Mouse (Mus musculus) ovary, postnatal 36 days (tissue): ENCODE results near the gene Nmb.
A peak's percentile ranks its signal among the peaks of the same experiment; 100 is the strongest.

Experiments
- DNase-seq: peaks from one replicate; pipeline ENCODE4 v3.0.0; 2022; ENCODE audit warnings: low spot score, mixed read lengths

The Nmb gene

GRCm38 (mm10) chr7:80897721-80898120 is 7.2 kb downstream of the Nmb start:
- no peak for DNase-seq

- DNase-seq = no peak
Measured at GRCm38 (mm10) chr7:80897134-80897533, 7.7 kb downstream of the Nmb start.

DNA sequence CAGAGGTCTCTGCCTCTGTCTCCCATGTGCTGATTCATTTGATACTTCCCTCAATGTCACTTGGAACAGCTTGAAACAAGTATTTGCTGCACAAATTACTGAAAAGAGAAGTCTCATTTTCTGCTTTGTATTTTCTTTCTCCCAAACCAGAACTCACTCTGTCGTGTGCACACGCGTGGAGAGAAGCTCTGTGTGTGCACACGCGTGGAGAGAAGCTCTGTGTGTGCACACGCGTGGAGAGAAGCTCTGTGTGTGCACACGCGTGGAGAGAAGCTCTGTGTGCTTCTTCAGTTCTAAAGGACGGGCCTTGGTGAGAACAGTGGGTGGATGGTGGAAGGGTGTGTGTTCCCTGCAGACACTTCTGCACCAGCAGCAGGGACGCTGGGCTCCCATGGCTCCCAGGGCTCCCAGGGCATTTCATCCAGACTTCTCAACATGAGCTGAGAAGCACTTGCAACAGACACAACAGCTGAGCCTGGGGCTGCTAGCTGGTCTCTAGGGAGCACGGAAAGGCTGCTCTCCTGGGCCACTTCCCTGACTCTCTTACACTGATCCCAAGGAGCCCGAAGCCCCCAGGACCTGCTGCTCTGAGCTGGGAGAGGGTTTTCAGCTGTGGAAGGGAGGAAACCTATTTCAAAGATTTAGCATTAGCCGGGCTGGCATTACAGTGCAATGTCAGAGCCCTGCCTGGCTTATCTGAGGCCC is 9.9 kb downstream of the Nmb start:
- no peak for DNase-seq

- DNase-seq = no peak
Measured at GRCm38 (mm10) chr7:80894196-80894595, 10.7 kb downstream of the Nmb start.

DNA sequence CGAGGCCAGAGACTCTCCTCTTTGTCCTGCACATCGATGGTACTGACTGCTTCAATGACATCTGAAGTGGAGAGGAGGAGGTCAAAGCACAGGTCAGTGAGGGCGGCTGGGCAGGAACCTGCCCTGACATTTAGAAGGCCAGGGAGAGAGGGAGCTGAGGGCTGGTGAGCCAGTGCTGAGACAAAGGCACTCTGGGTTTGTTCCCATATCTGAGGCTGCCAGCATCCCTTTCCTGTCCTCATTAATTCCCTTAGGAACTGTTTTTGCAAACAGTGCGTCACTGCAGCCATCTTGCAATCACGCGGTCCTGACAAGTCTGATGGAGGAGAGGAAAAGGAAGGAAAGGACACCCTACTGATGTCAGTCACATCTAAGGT is 11.1 kb downstream of the Nmb start:
- DNase-seq = no peak

GRCm38 (mm10) chr7:80893086-80893752 is 11.7 kb downstream of the Nmb start:
- DNase-seq = no peak

- DNase-seq = no peak
Measured at GRCm38 (mm10) chr7:80889841-80890241, 15.0 kb downstream of the Nmb start.

DNA sequence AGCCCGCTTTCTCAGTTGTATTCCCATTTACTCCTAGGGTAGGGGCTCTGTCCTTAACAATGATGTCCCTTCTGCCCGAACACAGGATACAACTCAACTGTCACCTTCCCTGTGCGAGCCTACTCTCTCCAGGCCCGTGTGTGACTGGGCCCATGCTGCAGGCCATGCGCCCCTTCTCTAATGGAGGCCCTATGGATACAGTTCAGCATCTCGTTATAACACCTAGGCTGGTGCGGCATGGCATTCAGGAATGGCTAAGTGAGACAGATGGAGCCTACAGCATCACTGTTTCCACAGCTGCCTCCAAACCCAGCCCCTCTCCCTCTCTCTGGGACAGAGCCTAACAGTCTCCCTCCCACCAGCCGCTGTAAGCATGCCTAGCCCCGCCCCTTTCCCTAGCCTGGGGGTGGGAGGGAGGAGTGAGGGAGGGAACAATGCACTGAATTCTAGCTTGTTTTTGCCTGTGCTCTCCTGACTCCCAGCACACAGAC is 15.8 kb downstream of the Nmb start:
- DNase-seq = peak; percentile 52

- no peak for DNase-seq
Measured at GRCm38 (mm10) chr7:80888595-80888994, 16.3 kb downstream of the Nmb start.

- no peak for DNase-seq
Measured at GRCm38 (mm10) chr7:80885666-80886065, 19.2 kb downstream of the Nmb start.

- DNase-seq = peak; percentile 44
Measured at GRCm38 (mm10) chr7:80882830-80883505, 21.9 kb downstream of the Nmb start.

DNA sequence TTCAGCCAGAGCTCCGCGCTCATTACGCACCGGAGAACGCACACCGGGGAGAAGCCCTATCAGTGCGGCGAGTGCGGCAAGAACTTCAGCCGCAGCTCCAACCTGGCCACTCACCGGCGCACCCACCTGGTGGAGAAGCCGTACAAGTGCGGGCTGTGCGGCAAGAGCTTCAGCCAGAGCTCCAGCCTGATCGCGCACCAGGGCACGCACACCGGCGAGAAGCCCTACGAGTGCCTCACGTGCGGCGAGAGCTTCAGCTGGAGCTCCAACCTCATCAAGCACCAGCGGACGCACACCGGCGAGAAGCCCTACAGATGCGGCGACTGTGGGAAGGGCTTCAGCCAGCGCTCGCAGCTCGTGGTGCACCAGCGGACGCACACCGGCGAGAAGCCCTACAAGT is 29.1 kb downstream of the Nmb start:
- DNase-seq = no peak

DNA sequence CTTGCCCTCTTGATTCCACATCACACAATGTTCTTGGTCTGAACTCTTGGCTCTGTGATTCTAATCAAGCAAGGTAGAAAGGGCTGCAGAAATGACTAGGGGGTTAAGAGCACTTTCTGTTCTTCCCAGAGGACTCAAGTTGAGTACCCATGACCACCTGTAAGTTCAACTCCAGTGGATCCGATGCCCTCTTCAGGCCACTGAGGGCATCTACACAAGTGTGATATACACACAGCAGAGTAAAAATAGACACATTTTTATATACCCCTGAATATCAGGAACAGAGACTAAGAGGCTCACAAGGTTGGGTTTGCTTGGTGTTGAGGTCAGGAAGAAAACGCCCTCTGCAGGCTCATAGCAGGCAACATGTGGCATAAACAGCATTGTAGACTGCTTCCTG is 31.2 kb downstream of the Nmb start:
- no peak for DNase-seq

DNA sequence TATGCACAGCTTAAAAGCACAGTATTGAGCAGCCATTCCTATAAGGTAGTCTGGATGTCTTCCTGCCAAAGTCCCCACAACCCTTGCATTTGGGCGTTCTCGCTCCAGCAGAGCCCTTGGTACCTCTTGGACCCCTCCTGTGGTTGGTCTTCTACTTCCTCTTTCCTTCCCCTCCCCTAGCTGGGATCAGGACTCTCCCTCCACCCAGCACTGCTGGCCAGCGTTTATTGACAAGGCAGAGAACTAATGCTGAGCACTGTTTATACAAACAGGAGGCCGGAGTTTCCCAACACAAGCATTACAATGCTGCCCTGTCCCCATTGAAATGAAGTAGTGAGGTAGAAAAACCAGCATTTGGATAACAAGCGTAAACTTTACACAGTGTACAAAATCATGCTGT is 31.8 kb downstream of the Nmb start:
- DNase-seq = no peak

- no peak for DNase-seq
Measured at GRCm38 (mm10) chr7:80868686-80869085, 36.2 kb downstream of the Nmb start.

DNA sequence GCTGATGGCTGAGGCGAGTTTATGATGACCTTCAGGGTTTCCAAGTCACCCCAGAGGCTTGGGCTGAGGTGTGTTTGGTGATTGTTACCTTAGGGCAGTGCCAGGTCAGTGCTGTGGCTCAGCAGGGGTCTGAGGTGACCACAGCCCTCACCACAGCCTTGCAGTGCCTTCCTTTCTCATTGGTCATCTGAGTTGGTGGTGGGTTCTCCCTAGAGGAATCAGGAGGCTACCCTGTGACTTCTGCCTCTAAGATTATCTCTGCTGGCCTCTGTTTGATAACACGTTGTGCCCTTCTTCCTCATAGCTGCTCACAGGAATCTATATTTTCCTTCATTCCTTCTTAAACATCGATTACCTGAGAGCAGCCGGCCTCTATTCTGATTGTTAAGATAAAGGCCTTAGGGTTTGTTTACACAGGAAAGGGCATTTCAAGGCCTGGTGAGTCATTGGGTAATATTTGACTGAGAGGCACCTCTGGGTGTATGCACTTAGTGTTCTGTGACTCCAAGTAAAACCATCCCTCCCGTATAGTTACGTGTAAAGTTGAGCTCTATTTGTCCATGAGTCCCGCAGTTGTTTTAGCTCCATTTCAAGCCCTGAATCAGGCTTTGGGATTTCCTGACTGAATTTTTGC is 38.2 kb downstream of the Nmb start:
- no peak for DNase-seq

DNA sequence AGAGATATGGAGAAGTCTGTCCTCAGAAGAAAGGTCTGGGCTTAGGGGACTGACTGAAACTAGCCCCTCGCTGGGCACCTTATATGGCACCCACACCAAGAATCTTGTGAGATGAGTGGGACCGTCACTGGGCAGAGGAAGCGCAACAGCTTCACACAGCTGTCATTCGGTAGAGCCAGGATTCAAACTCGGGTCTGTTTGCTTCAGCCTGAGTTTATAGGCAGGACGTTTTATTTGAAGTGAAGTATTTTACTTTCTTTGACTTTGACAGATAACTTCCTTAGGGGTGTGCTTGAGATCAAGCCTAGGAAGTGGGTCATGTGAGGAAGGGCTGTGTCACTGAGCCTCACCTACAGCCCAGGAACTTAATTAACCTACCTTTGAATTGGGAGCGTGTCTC is 39.4 kb downstream of the Nmb start:
- DNase-seq = no peak

DNA sequence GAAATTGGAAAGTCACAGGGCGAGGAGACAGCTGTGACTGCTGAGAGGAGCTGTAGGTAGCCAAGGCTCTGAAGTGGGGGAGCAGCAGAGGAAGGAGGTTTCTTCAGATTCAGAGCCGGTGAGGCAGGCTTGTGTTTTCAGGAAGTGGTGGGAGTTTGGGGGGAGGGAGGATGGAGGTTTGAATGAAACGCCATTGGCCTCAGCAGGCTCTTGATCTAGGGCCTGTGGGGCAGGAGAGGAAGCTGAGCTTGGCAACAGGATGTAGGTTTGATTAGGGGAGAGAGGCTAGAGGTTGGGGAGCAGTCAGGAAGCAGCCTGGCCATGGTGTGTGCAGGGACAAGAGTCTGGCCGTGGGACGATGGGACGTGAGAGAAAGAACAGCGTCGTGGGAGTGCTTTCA is 40.0 kb downstream of the Nmb start:
- DNase-seq = no peak

GRCm38 (mm10) chr7:80864151-80864550 is 40.7 kb downstream of the Nmb start:
- no peak for DNase-seq

- DNase-seq = no peak
Measured at GRCm38 (mm10) chr7:80863520-80863919, 41.4 kb downstream of the Nmb start.

DNA sequence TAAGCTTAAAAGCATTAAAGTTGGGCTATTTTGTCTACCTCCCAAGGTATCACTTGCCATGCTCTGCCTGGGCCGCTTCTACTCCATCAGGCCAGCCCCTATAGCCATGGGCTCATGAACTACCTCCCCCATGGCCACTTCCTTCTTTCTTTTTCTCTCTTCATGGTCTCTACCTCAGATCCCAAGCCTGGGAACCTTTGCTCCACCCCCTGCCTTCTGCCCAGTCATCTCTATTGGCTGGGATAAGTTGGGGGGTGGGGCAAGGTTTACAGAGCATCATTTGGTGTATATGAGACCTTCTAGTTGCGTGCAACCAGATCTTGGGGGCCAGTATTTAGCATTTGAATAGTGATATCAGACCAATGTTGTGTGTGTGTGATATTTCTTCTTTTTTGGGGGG is 42.4 kb downstream of the Nmb start:
- no peak for DNase-seq

DNA sequence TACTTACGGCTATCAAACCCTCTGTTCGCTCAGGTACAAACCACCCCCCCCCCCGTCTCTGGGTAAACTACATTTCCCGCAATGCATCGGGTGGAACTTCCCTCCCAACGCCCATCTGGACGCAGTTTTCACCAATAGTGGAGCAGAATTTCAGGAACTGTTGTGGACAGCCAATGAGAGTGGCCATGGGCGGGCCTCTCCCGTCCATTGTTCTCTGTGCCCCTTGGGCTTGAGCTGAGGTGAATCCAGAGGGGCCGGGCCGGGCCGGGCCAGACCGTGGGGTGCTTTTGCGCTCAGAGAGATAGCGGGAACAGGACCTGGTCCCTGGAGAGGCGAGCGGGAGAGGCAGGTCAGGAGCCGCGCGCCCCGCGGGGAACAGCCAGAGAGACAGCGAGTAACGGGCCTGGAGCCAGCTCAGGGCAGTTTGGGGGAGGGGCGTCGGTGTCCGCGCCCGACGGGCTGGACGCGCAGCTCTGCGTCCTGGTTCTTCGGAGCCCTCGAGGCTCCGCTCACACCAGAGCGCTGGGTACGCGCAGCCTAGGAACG is 44.1 kb downstream of the Nmb start, which contains the start of gene Zscan2:
Gene Zscan2, plus strand, starts transcription at position 192 of the 546 bp plus-strand sequence.
- DNase-seq = peak; percentile 87
